Mouse (Mus musculus) hindbrain, embryonic 10.5 days (tissue): ENCODE data around the gene Faim. TPM values are rescaled to one million over a fixed set of nuclear protein-coding genes. Genes with fewer than 3 reads are reported as not detected.

Source experiments
- DNase-seq: peaks from one replicate; pipeline ENCODE4 v3.0.0-alpha.2; 2017; ENCODE audit warnings: low spot score
- H3K27ac ChIP-seq: fragments of 300-500 bp; sonication (generic); 2 replicates; pipeline ENCODE4 v1.5.1; 2016; ENCODE audit warnings: mild to moderate bottlenecking, moderate library complexity
- H3K27me3 ChIP-seq: fragments of 300-500 bp; sonication (generic); 2 replicates; pipeline ENCODE4 v1.6.1; 2016; ENCODE audit warnings: mild to moderate bottlenecking; ENCODE audit not compliant: poor library complexity, insufficient read depth, severe bottlenecking
- H3K36me3 ChIP-seq: fragments of 300-500 bp; sonication (generic); 2 replicates; pipeline ENCODE4 v1.6.1; 2016; ENCODE audit warnings: mild to moderate bottlenecking, moderate library complexity
- H3K4me1 ChIP-seq: fragments of 300-500 bp; sonication (generic); replicated peaks from 2 replicates; pipeline ENCODE4 v1.6.1; 2016; ENCODE audit warnings: mild to moderate bottlenecking
- H3K4me3 ChIP-seq: fragments of 300-500 bp; sonication (generic); 2 replicates; pipeline ENCODE4 v1.5.1; 2016; ENCODE audit warnings: mild to moderate bottlenecking, moderate library complexity
- H3K9me3 ChIP-seq: fragments of 300-500 bp; sonication (generic); 2 replicates; pipeline ENCODE4 v1.6.1; 2016; ENCODE audit warnings: mild to moderate bottlenecking, moderate library complexity
- WGBS: fragments of 180-500 bp; shearing (Covaris S2); methylation state at CpG from one replicate; pipeline ENCODE4 v1.1.7; 2016; 5-methylcytosine and 5-hydroxymethylcytosine counted together
- polyA plus RNA-seq: library from polyadenylated mRNA; unstranded; fragments of >200 nt; fragmentation: Nextera tagmentation; extraction: Ambion mirVana; gene quantifications from 2 replicates; pipeline ENCODE4 v1.2.1, GENCODE M21; 2016

Faim gene
- 73.7 and 77.8 TPM in 2 replicates for polyA plus RNA-seq

DNA sequence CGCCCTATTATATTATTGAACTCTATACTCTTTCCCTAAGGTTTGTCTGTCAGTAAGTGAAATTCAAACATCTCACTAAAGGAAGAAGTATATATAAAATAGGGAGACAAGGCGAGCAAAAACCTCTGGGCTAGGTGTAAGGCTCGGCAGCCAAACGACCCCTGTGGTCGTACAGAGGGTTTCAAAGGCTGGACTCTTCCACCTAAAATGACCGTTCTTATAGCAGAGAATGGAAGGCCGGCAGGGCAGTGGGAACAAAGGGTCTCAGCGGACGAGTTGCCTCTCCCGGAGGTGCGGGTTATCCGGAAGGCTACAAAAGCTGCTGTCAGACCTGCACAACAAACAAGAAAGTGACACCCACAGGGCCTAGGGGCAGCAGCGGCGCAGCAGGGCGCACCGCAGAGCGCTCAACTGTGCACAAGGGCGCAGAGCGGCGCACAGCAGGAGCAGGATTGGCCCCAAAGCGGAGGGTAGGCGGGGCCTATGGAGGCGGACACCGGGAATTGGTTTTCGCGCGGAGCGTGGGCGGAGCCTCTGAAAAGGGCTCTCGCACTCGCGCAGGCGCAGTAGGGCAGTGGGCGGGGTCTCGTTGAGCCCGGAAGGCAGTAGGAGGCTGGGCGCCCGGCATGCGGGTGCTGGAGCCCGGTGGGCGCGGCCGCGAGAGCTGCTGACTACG lies at the start of gene Faim:
Gene Faim (plus strand): TSS at position 574 of the 676 bp plus-strand sequence.
- peaks cover 24% of the 10 kb centered on the region for H3K4me1 ChIP-seq
- H3K4me3 ChIP-seq: peak within 1 kb of the TSS; percentile 82
- peaks cover 24% of the 10 kb centered on the region for H3K27me3 ChIP-seq
- no peaks in the 10 kb centered on the region for H3K9me3 ChIP-seq
- H3K36me3 ChIP-seq: no peaks in the 10 kb centered on the region
- DNase-seq: peak; percentile 100
- 2% methylated on average over 45 of the region's 45 CpGs for WGBS
- peak within 1 kb of the TSS; percentile 90 for H3K27ac ChIP-seq

DNA sequence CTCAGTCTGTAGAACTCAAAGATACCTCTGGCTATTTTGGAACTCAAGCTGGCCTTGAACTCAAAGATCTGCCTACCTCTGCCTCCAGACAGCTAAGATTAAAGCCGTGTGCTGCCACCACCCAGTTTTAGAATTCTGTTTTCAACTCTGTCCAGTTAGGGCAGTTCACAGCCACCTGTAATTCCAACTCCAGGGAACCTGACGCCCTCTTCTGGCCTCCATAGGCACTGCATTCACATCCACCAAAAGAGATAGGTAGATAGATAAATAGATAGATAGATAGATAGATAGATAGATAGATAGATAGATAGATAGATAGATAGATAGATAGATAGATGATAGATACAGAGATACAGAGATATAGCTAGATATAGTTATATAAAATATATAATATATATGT lies 46.9 kb upstream of the Faim start:
- Histone ChIP-seq H3K27me3 (peaks cover 21% of the 10 kb centered on the region), H3K4me1 (peaks cover 17% of the 10 kb centered on the region), H3K4me3 (no peak overlapping the region), H3K36me3 (no peaks in the 10 kb centered on the region), H3K9me3 (no peaks in the 10 kb centered on the region), H3K27ac (no peak overlapping the region)
- 29% methylated on average over 2 of the region's 2 CpGs for WGBS
- peak; percentile 29 for DNase-seq

DNA sequence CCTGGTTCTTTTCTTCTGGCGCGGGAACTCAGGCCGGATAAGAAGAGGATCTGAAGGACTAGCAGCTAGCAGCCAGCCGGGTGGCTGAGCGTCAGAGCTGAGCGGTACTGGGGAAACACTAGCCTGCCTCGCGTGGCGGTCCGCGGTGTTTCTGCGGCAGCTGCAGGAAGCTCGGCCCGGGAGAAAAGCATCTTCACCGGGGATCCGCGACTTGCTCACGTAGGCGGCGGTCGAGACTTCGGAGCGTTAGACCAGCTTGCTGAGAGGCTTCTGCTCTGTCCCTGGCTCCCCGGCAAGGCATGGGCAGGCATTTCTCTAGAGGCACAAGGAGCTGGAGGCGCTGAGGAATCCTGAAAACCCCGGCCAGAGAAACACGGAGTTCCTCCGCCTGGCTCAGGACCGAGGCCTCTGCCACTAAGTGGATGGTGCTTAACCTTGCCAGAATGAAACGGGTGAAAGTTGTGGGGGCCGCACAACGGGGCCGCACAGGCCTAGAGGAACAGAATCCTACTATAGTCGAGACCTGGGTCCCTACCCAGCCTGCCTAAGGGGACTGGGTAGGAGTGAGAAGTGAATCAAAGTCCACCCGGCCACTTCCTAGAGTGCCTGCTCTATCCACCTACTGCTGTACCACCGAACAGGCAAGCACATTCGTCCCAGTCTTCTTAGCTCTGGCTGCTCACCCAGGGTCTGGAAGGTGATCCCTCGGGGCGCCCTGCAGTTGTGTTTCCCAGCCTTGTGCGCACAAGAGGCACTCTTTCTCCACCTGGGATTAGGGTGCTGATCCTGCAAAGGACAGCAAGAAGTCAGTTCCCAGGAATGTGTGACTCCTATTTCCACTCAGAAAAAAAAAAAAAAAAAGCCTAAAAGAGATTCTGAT lies 33.8 kb upstream of the Faim start:
- DNase-seq: peak; percentile 61
- Histone ChIP-seq H3K4me3 (peak overlapping the region; percentile 42), H3K36me3 (no peaks in the 10 kb centered on the region), H3K9me3 (no peaks in the 10 kb centered on the region), H3K27ac (0 out of 2 replicates have a peak overlapping the region, but pooled peaks have one; percentile 13), H3K27me3 (peaks cover 87% of the 10 kb centered on the region), H3K4me1 (peaks cover 42% of the 10 kb centered on the region)
- WGBS: under 1% methylated on average over 40 of the region's 40 CpGs

DNA sequence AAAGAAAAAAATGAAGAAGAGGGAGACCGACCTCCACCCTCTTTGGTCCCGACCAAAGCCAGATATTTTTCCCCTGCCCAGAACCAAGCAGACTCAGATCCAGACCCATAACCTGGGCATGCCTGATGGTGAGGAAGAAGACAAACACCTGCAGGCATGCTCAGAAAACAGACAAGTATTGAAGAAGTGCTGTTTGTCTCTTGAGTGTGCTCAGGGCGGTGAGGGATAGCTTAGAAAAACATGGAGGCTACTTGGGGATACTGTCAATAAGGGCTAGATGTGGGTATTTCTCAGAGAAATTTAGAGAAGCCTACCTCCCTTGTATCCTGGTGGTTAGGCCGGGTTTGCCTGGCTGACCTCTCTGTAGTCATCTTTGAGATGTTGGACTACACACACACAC lies 32.9 kb upstream of the Faim start:
- Histone ChIP-seq H3K4me1 (peaks cover 42% of the 10 kb centered on the region), H3K9me3 (no peaks in the 10 kb centered on the region), H3K27me3 (peaks cover 94% of the 10 kb centered on the region), H3K36me3 (no peaks in the 10 kb centered on the region), H3K27ac (no peak overlapping the region), H3K4me3 (peak overlapping the region; percentile 57)
- peak; percentile 25 for DNase-seq
- 4% methylated on average over 4 of the region's 4 CpGs for WGBS

DNA sequence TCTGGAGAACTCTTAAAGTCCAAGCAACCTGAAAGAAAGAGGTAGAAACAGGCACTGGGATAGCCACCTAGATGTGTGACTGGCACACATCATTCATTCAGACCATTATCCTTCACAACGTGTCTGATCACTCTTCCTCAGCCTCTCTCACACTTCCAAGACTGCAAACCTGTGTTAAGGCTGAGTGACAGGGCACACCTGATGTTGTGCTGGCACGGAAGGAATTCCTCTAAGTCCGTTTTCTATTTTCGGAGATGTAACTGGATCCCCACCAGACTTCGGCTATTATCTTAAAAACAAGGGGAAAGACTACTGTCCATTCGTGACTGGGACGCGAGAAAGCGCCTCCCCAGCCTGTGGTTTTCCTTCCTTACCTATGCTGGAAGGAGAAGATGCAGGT lies 32.3 kb upstream of the Faim start:
- WGBS: 4% methylated on average over 9 of the region's 9 CpGs
- Histone ChIP-seq H3K9me3 (no peaks in the 10 kb centered on the region), H3K27me3 (peaks cover 95% of the 10 kb centered on the region), H3K36me3 (no peaks in the 10 kb centered on the region), H3K4me3 (peak overlapping the region; percentile 57; the same call in 1 of the 2 replicates), H3K4me1 (peaks cover 42% of the 10 kb centered on the region), H3K27ac (no peak overlapping the region)
- peak; percentile 24 for DNase-seq

DNA sequence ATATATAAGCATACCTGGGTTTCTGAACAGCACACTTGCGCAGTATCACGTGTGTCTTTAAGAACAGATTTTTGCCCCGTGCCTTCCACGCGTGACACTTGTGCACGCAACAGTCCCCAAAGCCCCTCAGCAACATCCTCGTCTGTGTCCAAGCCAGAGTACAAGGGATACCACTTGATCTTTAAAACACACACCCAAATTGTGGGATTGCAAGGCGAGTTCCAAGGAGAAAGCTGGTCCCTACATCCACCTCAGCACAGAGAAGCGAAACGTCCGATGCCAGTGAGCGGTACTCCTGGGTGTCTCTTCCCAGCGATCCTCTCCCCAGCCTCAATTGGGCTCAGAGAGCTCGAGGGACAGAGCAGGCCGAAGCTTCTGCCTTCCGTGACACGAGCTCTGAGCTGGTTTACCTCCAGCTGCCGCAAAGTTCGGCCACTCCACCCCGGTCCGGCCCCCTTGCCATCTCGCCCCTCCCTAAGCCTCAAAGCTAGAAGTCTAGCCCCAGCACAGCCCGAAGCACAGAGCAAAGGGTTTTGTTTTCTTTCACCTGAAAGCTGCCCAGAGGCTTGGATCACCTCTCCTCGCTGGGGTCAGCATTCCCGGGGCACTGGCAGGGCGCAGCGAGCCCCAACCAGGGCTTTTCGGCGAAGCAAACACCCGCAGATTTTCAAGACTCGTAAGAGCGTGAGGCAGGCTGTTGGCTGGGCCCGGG lies 31.6 kb upstream of the Faim start:
- H3K27ac ChIP-seq: peak overlapping the region; percentile 81
- peaks cover 45% of the 10 kb centered on the region for H3K4me1 ChIP-seq
- no peaks in the 10 kb centered on the region for H3K36me3 ChIP-seq
- DNase-seq: peak; percentile 68
- H3K9me3 ChIP-seq: no peaks in the 10 kb centered on the region
- H3K27me3 ChIP-seq: peaks cover 98% of the 10 kb centered on the region
- WGBS: 2% methylated on average over 33 of the region's 33 CpGs
- peak overlapping the region; percentile 57 for H3K4me3 ChIP-seq

DNA sequence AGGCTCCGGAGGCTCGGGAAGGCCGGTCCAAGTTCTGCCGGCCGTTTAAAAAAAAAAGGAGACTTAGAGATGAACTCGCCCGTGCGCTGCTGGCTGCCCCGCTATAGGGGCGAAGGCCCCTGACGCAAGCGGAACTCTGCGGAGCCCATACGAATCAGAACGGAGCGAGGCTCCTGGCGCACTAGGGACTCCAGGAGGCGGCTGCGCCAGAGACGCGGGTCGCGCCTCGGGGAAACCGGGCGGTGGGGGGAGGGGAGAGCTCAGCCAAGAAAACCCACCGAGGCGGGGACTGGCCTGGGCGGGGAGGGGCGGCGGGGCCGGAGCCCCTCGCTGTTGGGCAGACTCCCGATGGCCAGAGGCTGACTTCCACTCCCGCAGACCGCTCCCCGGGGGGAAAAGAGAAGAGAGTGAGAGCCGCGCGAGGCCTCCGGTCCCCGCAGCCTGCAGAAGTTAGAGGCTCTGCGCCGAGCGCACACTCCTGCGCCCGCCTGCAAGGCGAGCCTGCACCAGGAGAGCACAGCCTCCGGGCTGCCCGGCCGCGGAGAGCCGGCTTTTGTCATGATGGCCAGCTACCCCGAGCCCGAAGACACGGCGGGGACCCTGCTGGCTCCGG lies 31.0 kb upstream of the Faim start, which contains the start of gene Foxl2:
Gene Foxl2 (plus strand): TSS at position 186 of the 613 bp plus-strand sequence.
- H3K36me3 ChIP-seq: no peaks in the 10 kb centered on the region
- H3K27ac ChIP-seq: peak within 1 kb of the TSS; percentile 81
- no peaks in the 10 kb centered on the region for H3K9me3 ChIP-seq
- H3K4me3 ChIP-seq: peak within 1 kb of the TSS; percentile 57
- DNase-seq: peak; percentile 74
- peaks cover 47% of the 10 kb centered on the region for H3K4me1 ChIP-seq
- H3K27me3 ChIP-seq: peaks cover 100% of the 10 kb centered on the region
- under 1% methylated on average over 58 of the region's 58 CpGs for WGBS

DNA sequence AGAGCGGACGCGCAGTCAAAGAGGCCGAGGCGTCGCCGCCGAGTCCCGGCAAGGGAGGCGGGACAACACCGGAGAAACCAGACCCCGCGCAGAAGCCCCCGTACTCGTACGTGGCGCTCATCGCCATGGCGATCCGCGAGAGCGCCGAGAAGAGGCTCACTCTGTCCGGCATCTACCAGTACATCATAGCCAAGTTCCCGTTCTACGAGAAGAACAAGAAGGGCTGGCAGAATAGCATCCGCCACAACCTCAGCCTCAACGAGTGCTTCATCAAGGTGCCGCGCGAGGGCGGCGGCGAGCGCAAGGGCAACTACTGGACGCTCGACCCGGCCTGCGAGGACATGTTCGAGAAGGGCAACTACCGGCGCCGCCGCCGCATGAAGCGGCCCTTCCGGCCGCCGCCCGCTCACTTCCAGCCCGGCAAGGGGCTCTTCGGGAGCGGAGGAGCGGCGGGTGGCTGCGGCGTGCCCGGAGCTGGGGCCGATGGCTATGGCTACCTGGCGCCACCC lies 30.4 kb upstream of the Faim start:
- peaks cover 100% of the 10 kb centered on the region for H3K27me3 ChIP-seq
- H3K27ac ChIP-seq: peak overlapping the region; percentile 81
- peak overlapping the region; percentile 57 for H3K4me3 ChIP-seq
- no peaks in the 10 kb centered on the region for H3K36me3 ChIP-seq
- H3K9me3 ChIP-seq: no peaks in the 10 kb centered on the region
- WGBS: under 1% methylated on average over 60 of the region's 60 CpGs
- DNase-seq: peak; percentile 72
- peaks cover 47% of the 10 kb centered on the region for H3K4me1 ChIP-seq

DNA sequence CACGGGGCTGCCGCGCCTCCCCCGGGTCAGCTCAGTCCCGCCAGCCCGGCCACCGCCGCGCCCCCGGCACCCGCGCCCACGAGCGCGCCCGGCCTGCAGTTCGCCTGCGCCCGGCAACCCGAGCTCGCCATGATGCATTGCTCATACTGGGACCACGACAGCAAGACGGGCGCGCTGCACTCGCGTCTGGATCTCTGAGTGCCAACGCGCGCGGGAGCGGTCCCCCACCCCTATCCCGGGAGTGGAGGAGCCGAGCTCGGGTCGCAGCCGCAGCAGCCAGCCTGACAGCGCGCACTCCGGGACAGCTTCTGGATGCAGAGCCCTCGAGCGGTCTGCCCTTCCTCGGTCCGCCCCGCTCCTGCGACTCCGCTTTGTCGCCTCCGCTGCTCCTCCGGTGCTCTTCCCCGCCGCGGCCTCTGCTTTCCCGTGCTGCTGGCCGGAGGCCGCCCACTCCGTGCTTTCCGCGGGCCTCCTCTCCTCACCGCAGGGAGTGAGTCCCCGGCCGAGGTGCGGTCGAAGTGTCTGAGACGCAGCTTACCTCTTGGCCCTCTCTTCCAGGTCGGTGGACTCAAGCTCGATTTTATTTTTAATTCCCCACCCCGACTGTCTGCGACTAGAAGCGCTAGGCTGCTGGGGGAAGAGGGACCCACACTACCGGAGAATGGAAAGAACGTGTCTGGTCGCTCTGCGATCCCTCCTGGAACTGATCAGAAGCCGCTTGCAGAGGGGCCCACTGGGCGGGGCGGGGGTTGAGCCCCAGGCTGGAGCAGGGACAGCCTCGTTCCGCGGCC lies 29.4 kb upstream of the Faim start:
- H3K9me3 ChIP-seq: no peaks in the 10 kb centered on the region
- WGBS: under 1% methylated on average over 80 of the region's 80 CpGs
- peaks cover 100% of the 10 kb centered on the region for H3K27me3 ChIP-seq
- H3K27ac ChIP-seq: peak overlapping the region; percentile 81
- DNase-seq: peak; percentile 77
- H3K4me3 ChIP-seq: peak overlapping the region; percentile 57
- H3K4me1 ChIP-seq: peaks cover 52% of the 10 kb centered on the region
- H3K36me3 ChIP-seq: no peaks in the 10 kb centered on the region

DNA sequence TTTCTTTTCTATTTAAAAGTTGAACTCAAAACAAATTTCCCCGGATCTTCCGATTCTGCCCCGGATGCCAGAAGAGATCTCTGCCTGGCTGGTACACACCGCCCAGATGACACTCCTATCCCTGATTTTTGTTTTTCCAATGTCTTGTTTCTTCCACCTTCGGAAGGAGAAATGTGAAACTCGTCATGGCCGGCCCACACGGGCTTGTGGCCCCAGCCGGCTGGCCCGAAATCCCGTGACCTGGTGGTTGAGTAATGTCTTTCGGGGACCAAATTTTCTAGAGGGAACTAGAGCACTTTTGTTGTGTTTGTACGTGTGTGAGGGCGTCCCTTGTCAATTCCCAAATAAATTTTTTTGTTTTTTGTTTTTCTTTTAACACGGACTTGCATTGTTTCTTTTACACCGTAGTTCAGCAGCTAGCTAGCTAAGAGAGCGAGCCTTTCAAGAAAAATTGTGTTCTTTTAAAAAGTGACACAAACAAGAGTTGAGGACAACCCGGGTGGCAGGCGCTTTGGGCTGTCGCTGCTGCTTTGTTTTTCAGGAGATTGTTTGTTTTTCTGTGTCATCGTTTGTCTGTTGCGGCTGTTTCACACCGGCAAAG lies 28.3 kb upstream of the Faim start:
- H3K4me3 ChIP-seq: peak overlapping the region; percentile 57
- under 1% methylated on average over 23 of the region's 23 CpGs for WGBS

DNA sequence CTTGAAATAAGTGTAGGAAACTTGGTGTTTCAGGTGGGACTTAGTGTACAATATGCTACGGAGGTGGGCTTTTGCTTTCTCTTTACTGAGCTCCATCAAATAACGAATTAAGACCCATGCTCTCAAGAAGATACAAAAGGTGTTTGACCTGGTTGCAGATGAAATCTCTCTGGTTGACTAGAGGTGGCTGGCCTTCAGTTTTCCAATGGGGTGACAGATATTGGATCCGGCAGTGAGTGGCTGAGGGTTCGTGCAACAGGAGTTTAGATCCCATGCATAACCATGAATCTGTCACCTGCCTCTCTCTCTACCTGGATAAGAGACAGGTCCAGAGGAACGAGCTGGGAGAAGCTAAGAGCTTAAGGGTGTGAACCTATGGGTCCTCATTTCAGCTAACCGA lies 27.5 kb upstream of the Faim start:
- 5% methylated on average over 6 of the region's 6 CpGs for whole genome bisulfite sequencing
- no peak for DNase-seq
- Histone ChIP-seq H3K4me3 (peak overlapping the region; percentile 57), H3K4me1 (peaks cover 59% of the 10 kb centered on the region), H3K36me3 (no peaks in the 10 kb centered on the region), H3K27me3 (peaks cover 100% of the 10 kb centered on the region), H3K9me3 (no peaks in the 10 kb centered on the region), H3K27ac (no peak overlapping the region)

More for the DNA sequence above, 28.3 kb upstream of the Faim start:
- peaks cover 100% of the 10 kb centered on the region for H3K27me3 ChIP-seq
- H3K4me1 ChIP-seq: peaks cover 53% of the 10 kb centered on the region
- DNase-seq: peak; percentile 53
- no peaks in the 10 kb centered on the region for H3K36me3 ChIP-seq
- no peaks in the 10 kb centered on the region for H3K9me3 ChIP-seq
- H3K27ac ChIP-seq: no peak overlapping the region
